Mouse (Mus musculus): ENCODE measurements at regions not wholly inside any gene's neighbourhood (a gene's known extent, or its start where the extent isn't known, plus 50 kb on each side); places are given as distances from the start of the nearest gene placed in this dataset.
"Not testable (repeated sequence)": the region's sequence is repeated elsewhere in the genome, so short reads cannot be mapped to it uniquely, and the experiment has no call there.

GRCm38 (mm10) chr4:69677315-69677714 lies 723.1 kb upstream of the Brinp1 start:
- 64% methylated on average over 2 of the region's 2 CpGs for WGBS

GRCm38 (mm10) chr4:69673456-69673855 lies 719.3 kb upstream of the Brinp1 start:
- no peaks in the 10 kb centered on the region for H3K9me3 ChIP-seq (replicated peaks)
- no peak overlapping the region for H3K4me3 ChIP-seq
- no peaks in the 10 kb centered on the region for H3K27me3 ChIP-seq
- no peak overlapping the region for H3K9ac ChIP-seq
- H3K4me1 ChIP-seq (replicated peaks) = no peaks in the 10 kb centered on the region
- ATAC-seq (replicated peaks; ENCODE audit: insufficient number of reproducible peaks, insufficient read depth, low FRiP score, low read depth) = no peak
- no peaks in the 10 kb centered on the region for H3K36me3 ChIP-seq
- H3K4me2 ChIP-seq = no peak overlapping the region
- H3K27ac ChIP-seq = no peak overlapping the region

More at GRCm38 (mm10) chr4:69677315-69677714, 723.1 kb upstream of the Brinp1 start:
- H3K36me3 ChIP-seq = no peaks in the 10 kb centered on the region
- H3K9me3 ChIP-seq (replicated peaks) = no peaks in the 10 kb centered on the region
- no peak overlapping the region for H3K9ac ChIP-seq
- no peak overlapping the region for H3K4me2 ChIP-seq
- no peak for ATAC-seq (replicated peaks; ENCODE audit: insufficient number of reproducible peaks, insufficient read depth, low FRiP score, low read depth)
- H3K27ac ChIP-seq = no peak overlapping the region
- H3K4me3 ChIP-seq = no peak overlapping the region
- no peaks in the 10 kb centered on the region for H3K27me3 ChIP-seq
- no peaks in the 10 kb centered on the region for H3K4me1 ChIP-seq (replicated peaks)

DNA sequence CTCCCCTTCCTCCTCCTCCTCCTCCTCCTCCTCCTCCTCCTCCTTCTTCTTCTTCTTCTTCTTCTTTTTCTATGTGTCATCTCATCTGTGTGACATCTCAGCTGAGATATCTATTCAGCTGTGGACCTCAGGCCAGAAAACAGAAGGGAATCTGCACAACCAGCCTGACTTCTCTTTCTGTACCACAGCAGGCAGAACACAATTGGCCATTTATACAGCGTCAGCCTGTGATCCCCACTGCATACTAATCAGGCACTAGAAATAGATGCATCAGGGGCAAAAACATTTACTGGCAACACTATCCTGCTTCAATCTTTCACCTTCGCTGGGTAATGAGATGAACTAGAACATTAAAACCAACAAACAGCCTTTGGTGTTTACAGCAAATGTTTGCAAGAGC lies 674.7 kb upstream of the Brinp1 start:
- WGBS = 76% methylated on average over 2 of the region's 2 CpGs
- ATAC-seq (replicated peaks; ENCODE audit: insufficient number of reproducible peaks, insufficient read depth, low FRiP score, low read depth) = no peak

GRCm38 (mm10) chr4:69626426-69626825 lies 672.2 kb upstream of the Brinp1 start:
- H3K36me3 ChIP-seq; H3K4me3 ChIP-seq; H3K9me3 ChIP-seq (replicated peaks); H3K27ac ChIP-seq; H3K9ac ChIP-seq; ATAC-seq (replicated peaks; ENCODE audit: insufficient number of reproducible peaks, insufficient read depth, low FRiP score, low read depth); H3K27me3 ChIP-seq; H3K4me2 ChIP-seq; H3K4me1 ChIP-seq (replicated peaks): not testable (repeated sequence)
- 85% methylated on average over 2 of the region's 2 CpGs for WGBS

More for the DNA sequence above, 674.7 kb upstream of the Brinp1 start:
- no peak overlapping the region for H3K27ac ChIP-seq
- no peaks in the 10 kb centered on the region for H3K27me3 ChIP-seq
- H3K9ac ChIP-seq = no peak overlapping the region
- H3K36me3 ChIP-seq = no peaks in the 10 kb centered on the region
- no peaks in the 10 kb centered on the region for H3K4me1 ChIP-seq (replicated peaks)
- H3K4me3 ChIP-seq = no peak overlapping the region
- H3K4me2 ChIP-seq = no peak overlapping the region
- no peaks in the 10 kb centered on the region for H3K9me3 ChIP-seq (replicated peaks)

DNA sequence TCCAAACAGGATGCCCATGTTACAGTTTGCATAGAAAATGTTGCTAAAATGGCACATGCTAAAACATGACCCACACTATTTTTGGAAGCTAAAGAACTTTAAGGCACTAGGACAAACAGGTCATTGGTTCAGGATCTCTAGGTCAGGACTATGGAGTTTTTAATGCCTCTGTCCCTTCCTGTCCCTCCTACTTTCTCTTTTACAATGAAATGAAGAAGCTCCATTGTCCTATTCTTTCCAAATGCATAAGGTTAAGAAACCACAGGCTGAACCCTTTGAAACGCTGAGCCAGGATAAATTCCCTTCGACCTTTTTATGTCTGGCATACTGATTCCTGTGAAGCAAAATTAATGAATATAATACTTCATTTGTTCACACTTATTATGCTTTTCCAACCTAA lies 671.6 kb upstream of the Brinp1 start:
- Histone ChIP-seq H3K4me3 (no peak overlapping the region), H3K4me2 (no peak overlapping the region), H3K36me3 (no peaks in the 10 kb centered on the region), H3K27me3 (no peaks in the 10 kb centered on the region), H3K27ac (no peak overlapping the region), H3K9me3 (replicated peaks) (no peaks in the 10 kb centered on the region), H3K4me1 (replicated peaks) (no peaks in the 10 kb centered on the region), H3K9ac (no peak overlapping the region)
- 71% methylated on average over 2 of the region's 2 CpGs for WGBS
- ATAC-seq (replicated peaks; ENCODE audit: insufficient number of reproducible peaks, insufficient read depth, low FRiP score, low read depth) = no peak

- no peak overlapping the region for H3K9ac ChIP-seq
- no peak overlapping the region for H3K4me3 ChIP-seq
- no peaks in the 10 kb centered on the region for H3K36me3 ChIP-seq
- no peaks in the 10 kb centered on the region for H3K27me3 ChIP-seq
- H3K4me1 ChIP-seq (replicated peaks) = no peaks in the 10 kb centered on the region
- H3K4me2 ChIP-seq = no peak overlapping the region
- no peaks in the 10 kb centered on the region for H3K9me3 ChIP-seq (replicated peaks)
- 83% methylated on average over 2 of the region's 2 CpGs for WGBS
- H3K27ac ChIP-seq = no peak overlapping the region
- ATAC-seq (replicated peaks; ENCODE audit: insufficient number of reproducible peaks, insufficient read depth, low FRiP score, low read depth) = no peak
These were observed 666.9 kb upstream of the Brinp1 start for GRCm38 (mm10) chr4:69621058-69621609.

DNA sequence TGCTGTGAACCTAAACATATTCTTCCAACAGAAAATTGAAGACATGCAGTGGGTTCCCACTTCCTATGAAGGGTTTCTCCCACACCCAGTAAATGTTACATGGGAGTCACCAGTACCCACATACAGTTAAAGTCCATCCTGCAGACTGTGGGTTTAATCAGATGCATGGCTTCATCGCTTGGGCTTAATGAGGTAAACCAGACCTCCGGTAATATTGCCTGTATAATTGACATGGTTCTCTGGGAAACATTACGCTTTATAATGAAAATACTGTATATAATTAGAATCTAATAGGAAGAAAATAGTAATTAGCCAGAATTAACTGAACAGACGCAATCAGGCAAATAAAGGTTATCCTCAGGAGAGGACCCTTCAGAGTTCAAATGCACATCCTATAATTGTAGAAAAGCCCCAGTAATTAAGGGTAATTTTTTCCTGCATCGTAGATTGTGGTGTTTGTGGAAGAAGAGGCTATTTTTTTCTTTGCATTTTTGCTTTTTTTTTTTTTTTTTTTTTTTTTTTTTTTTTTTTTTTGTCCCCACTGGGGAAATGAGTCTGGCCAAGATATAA lies 664.0 kb upstream of the Brinp1 start:
- H3K9ac ChIP-seq = no peak overlapping the region
- 84% methylated on average over 5 of the region's 5 CpGs for WGBS
- H3K27ac ChIP-seq = no peak overlapping the region
- H3K36me3 ChIP-seq = no peaks in the 10 kb centered on the region
- no peak for ATAC-seq (replicated peaks; ENCODE audit: insufficient number of reproducible peaks, insufficient read depth, low FRiP score, low read depth)
- no peaks in the 10 kb centered on the region for H3K9me3 ChIP-seq (replicated peaks)
- H3K4me3 ChIP-seq = no peak overlapping the region
- H3K4me2 ChIP-seq = no peak overlapping the region
- no peaks in the 10 kb centered on the region for H3K27me3 ChIP-seq
- H3K4me1 ChIP-seq (replicated peaks) = no peaks in the 10 kb centered on the region

- H3K4me3 ChIP-seq = no peak overlapping the region
- no peak overlapping the region for H3K4me2 ChIP-seq
- H3K9ac ChIP-seq = no peak overlapping the region
- no peaks in the 10 kb centered on the region for H3K4me1 ChIP-seq (replicated peaks)
- WGBS = 48% methylated on average over 1 of the region's 1 CpGs
- H3K36me3 ChIP-seq = no peaks in the 10 kb centered on the region
- H3K27me3 ChIP-seq = no peaks in the 10 kb centered on the region
- no peak for ATAC-seq (replicated peaks; ENCODE audit: insufficient number of reproducible peaks, insufficient read depth, low FRiP score, low read depth)
- no peak overlapping the region for H3K27ac ChIP-seq
- H3K9me3 ChIP-seq (replicated peaks) = no peaks in the 10 kb centered on the region
These were observed 660.7 kb upstream of the Brinp1 start for GRCm38 (mm10) chr4:69614901-69615300.

GRCm38 (mm10) chr4:69611681-69612300 lies 657.6 kb upstream of the Brinp1 start:
- Histone ChIP-seq H3K27me3 (no peaks in the 10 kb centered on the region), H3K9me3 (replicated peaks) (no peaks in the 10 kb centered on the region), H3K27ac (no peak overlapping the region; the same call in 1 of the 2 replicates), H3K4me3 (no peak overlapping the region), H3K4me2 (no peak overlapping the region), H3K9ac (no peak overlapping the region), H3K4me1 (replicated peaks) (no peaks in the 10 kb centered on the region), H3K36me3 (no peaks in the 10 kb centered on the region)
- 60% methylated on average over 5 of the region's 5 CpGs for WGBS
- 0 out of 2 replicates have a peak, but pooled peaks have one; percentile 47 for ATAC-seq (replicated peaks; ENCODE audit: insufficient number of reproducible peaks, insufficient read depth, low FRiP score, low read depth)

DNA sequence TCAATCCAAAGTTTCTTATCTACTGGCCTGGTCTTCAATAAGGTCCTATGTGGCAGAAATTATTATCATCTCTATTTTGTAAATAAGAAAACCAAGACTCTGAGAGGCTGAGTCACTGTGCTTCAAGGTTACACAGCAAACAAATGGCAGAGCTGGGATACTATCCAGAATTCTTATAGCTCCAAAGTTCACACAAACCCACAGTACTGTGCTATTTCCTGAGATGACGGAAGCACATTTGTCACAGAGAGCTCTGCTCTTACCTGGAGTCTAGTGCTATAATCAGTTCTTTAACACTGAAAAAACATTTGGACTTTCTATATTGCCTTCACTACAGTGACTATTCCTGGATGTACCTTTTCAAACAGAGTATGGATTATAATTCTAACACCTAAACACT lies 654.7 kb upstream of the Brinp1 start:
- H3K4me2 ChIP-seq = no peak overlapping the region
- WGBS = 66% methylated on average over 1 of the region's 1 CpGs
- no peak for ATAC-seq (replicated peaks; ENCODE audit: insufficient number of reproducible peaks, insufficient read depth, low FRiP score, low read depth)

DNA sequence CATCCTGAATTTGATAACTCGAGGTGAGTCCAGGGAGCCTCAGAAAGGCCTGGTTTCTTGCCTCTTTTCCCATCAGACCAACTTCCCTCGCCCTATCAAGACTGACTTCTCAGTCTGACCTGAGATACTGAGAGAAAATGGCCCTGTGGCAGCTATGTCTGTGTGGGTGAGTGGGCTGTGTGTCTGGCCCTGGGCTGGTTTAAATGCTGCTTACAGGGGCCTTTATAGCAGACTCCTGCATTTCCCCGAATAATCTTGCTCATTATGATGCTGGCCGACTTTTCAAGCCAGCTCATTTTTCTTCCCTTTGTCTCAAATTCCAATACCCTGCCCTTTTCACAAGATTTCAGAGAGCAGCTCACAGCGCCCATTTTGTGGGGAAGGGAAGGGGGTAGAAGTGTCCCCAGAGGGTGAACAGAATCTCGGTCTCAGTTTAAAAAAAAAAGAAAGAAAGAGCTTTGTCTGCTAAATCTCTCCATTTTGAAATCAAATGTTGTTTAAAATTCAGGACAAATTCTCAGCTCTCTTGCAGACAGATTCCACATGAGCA lies 642.9 kb upstream of the Brinp1 start:
- no peaks in the 10 kb centered on the region for H3K9me3 ChIP-seq (replicated peaks)
- no peaks in the 10 kb centered on the region for H3K27me3 ChIP-seq
- H3K36me3 ChIP-seq = no peaks in the 10 kb centered on the region
- H3K4me3 ChIP-seq = no peak overlapping the region
- H3K4me2 ChIP-seq = no peak overlapping the region
- H3K9ac ChIP-seq = no peak overlapping the region
- no peak overlapping the region for H3K27ac ChIP-seq
- no peaks in the 10 kb centered on the region for H3K4me1 ChIP-seq (replicated peaks)
- no peak for ATAC-seq (replicated peaks; ENCODE audit: insufficient number of reproducible peaks, insufficient read depth, low FRiP score, low read depth)
- WGBS = 52% methylated on average over 6 of the region's 6 CpGs

More for the DNA sequence above, 654.7 kb upstream of the Brinp1 start:
- no peaks in the 10 kb centered on the region for H3K4me1 ChIP-seq (replicated peaks)
- H3K4me3 ChIP-seq = no peak overlapping the region
- no peaks in the 10 kb centered on the region for H3K36me3 ChIP-seq
- H3K27me3 ChIP-seq = no peaks in the 10 kb centered on the region
- H3K9me3 ChIP-seq (replicated peaks) = no peaks in the 10 kb centered on the region
- no peak overlapping the region for H3K27ac ChIP-seq
- H3K9ac ChIP-seq = no peak overlapping the region

GRCm38 (mm10) chr4:69594022-69594421 lies 639.8 kb upstream of the Brinp1 start:
- ATAC-seq (replicated peaks; ENCODE audit: insufficient number of reproducible peaks, insufficient read depth, low FRiP score, low read depth) = no peak
- no peaks in the 10 kb centered on the region for H3K36me3 ChIP-seq
- H3K4me2 ChIP-seq = no peak overlapping the region
- no peaks in the 10 kb centered on the region for H3K4me1 ChIP-seq (replicated peaks)
- WGBS = 38% methylated on average over 2 of the region's 2 CpGs
- H3K27ac ChIP-seq = no peak overlapping the region
- H3K9ac ChIP-seq = no peak overlapping the region
- no peaks in the 10 kb centered on the region for H3K9me3 ChIP-seq (replicated peaks)
- H3K27me3 ChIP-seq = no peaks in the 10 kb centered on the region
- no peak overlapping the region for H3K4me3 ChIP-seq

Measured in heart, embryonic 15.5 days (tissue).